Mouse (Mus musculus) urinary bladder, postnatal 14 days (tissue): Measurements from ENCODE around the gene Rsad1.

Experiments
- DNase-seq: peaks from one replicate; pipeline ENCODE4 v3.0.0; 2021; ENCODE audit warnings: low spot score

Rsad1 gene

GRCm38 (mm10) chr11:94491035-94491748, 57.9 kb downstream of the Rsad1 start:
- DNase-seq, result no peak
